Mouse (Mus musculus) embryo, embryonic 9.5 days (tissue): ENCODE results near the gene Rfc4.

Experiments used
- DNase-seq: peaks from one replicate; pipeline ENCODE4 v3.0.0-alpha.2; 2017; ENCODE audit errors: extremely low spot score

The Rfc4 gene

DNA sequence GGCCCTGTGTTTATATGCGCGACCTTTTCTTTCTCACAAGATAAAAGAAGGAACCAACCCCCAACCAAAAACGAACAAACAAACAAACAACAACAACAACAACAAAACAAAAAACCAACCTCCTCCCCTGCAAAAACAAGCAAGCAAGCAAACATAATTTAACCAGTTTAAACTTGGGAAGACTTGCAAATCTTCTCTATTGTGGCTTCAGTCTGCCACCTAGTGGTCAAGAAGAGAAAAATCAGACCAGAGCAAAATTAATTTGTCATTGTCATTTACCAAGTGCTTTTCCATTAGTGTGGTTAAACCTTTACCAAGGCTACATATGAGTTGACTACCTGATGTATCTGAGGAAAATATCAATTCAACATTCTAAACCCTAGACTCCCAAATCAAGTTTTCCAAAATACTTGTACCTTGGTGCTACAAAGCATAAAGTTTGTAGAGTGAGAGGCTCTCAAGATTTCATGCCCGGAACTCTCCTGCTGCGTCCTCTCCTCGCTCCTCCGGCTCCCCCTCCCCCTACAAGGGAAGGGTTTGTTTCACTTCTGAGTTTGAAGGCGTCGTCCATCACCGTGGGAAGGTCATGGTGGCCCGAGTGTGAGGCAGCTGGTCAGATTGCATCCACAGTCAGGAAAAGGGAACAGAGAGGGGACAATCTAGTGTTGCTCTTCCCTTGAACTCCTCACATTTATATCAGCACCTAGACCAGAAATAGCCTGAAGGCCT, 8.0 kb upstream of the Rfc4 start:
- DNase-seq, result peak; percentile 52

DNA sequence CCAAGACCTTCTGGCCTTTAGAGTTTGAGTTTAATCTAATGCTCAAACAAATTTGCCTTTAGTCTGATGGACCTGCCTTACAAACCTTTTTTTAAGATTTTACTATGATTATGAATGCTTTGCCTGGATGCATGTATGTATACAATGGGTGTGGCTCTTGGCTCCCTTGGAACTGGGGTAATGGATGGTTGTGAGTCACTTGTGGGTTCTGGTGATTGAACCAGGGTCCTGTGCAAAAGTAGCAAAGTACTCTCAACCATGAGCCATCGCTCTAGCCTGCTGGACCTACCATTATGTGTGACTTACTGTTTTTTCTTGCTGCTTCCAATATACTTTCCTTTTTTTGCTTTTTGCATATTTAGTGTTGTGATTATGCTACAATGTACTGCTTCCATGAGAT, 4.8 kb upstream of the Rfc4 start:
- no peak for DNase-seq

GRCm38 (mm10) chr16:23130303-23130702, 2.8 kb upstream of the Rfc4 start:
- no peak for DNase-seq

- no peak for DNase-seq
Measured at GRCm38 (mm10) chr16:23127311-23127672, 245 bp downstream of the Rfc4 start.

- DNase-seq, result no peak
Measured at GRCm38 (mm10) chr16:23124398-23124797, 3.1 kb downstream of the Rfc4 start.

DNA sequence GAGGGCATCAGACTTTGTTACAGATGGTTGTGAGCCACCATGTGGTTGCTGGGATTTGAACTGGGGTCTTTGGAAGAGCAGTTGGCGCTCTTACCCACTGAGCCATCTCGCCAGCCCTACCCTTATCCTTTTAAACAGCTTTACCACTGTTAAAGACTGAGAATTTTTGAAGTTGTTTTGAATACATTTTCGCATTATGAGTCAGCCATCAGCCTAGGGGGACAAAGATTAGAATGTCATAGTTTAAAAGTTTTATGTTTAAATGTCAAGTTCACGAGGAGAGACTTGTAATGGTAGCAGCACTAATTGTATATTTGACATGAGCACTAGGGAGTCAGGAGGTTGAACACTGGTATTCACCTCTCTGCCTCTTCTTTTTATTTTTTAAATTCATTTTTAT, 4.4 kb downstream of the Rfc4 start:
- DNase-seq, result no peak

- no peak for DNase-seq
Measured at GRCm38 (mm10) chr16:23122446-23122845, 5.1 kb downstream of the Rfc4 start.

- DNase-seq, result no peak
Measured at GRCm38 (mm10) chr16:23117173-23117572, 10.4 kb downstream of the Rfc4 start.

DNA sequence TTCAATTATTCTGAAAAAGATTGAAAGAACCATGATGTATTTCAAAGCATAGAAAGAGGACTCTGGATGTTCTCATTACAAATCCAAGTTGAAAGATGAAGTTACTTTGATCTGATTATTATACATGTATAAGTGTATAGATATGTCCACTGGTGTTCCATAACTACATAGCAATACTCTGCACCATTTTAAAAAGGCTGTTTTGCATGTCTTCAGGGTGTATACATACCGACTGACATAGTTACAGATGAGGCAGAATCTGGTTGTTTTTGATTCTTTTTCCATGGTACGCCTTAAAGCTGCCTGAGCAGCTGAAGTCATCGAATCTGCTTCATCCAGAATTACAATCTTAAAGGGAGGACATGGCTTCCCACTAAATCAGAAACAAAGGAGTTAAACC, 12.1 kb downstream of the Rfc4 start:
- DNase-seq, result no peak

GRCm38 (mm10) chr16:23114339-23115171, 13.0 kb downstream of the Rfc4 start:
- peak; percentile 52 for DNase-seq

DNA sequence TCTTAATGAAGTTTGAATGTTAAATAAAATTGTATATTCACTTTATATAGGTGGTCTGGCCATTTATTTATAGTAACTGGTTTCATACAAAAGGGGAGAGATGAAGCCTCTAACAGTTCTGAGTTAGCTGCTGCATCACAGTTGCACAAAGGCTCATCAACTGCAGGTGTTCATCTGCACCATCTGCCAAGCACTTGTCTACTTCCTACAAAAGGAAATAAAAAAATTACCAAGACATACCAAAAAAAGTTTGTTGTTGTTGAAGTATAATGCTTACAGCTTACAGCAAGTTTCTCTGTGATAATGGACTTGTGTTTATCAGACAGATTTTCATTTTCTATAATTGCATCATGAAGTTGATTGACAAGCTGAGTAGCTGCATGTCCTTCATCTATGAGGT, 13.6 kb downstream of the Rfc4 start:
- DNase-seq, result no peak

- no peak for DNase-seq
Measured at GRCm38 (mm10) chr16:23112861-23113435, 14.6 kb downstream of the Rfc4 start.

DNA sequence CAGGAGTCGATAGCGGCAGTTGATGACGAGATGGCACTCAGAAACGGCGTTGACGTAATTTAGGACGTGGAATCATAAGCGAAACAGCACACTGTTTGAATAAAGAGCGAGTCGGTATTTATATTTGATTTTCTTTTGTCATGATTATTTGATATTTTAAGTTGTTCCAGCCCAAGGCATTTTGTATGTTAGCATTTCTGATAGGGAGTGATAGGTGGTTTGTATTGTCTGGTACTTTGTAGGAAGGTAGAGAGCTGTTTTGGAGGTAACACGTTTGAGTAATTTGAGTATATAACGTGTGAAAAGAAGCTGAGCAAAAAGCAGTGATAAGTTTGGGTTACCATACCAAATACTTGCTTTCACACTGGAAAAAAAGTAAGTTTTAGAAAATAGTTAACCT, 15.2 kb downstream of the Rfc4 start:
- no peak for DNase-seq

DNA sequence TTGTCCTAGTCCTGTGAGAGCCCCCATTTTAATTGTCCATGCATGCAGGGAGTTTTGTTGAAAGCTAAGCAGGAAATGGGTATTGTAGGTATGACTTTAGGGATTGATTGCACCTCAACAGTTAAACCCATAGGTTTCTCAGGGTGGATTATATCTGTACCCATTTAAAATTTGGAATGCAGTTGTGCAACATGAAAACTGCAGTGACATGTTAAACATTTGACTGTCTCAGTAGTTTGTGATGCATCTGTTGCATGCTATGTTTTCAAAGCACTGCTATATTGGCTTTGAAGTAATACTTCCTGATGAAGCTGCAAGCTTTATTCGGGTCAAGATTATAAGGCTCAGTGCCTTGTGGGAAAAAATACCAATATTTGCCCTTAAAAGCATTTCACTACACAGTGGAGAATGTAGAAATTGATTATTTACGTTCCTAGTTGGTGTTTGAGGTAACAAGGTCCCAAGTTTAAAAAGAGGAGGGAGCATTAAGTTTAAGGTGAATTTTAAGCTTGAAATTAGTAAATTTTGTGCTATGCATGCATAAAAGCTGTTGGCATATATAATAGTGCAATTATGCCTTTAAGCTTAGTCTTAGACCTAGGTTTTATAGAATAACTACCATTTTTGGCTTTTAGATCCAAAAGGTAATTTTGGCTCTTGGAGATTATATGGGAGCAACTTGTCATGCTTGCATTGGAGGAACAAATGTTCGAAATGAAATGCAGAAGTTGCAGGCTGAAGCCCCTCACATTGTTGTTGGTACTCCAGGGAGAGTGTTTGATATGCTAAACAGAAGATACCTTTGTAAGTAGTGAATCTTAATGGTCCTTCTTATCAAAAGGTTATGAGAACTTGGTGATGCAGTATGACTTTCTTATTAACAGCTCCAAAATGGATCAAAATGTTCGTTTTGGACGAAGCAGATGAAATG, 17.9 kb downstream of the Rfc4 start:
- no peak for DNase-seq

- DNase-seq, result no peak
Measured at GRCm38 (mm10) chr16:23108943-23109342, 18.6 kb downstream of the Rfc4 start.

GRCm38 (mm10) chr16:23107946-23108759, 19.4 kb downstream of the Rfc4 start:
- DNase-seq, result peak; percentile 75

- DNase-seq, result peak; percentile 91
Measured at GRCm38 (mm10) chr16:23107231-23107942, 20.1 kb downstream of the Rfc4 start, which contains the start of gene Eif4a2. Gene Eif4a2 (plus strand): TSS chr16:23107444.

DNA sequence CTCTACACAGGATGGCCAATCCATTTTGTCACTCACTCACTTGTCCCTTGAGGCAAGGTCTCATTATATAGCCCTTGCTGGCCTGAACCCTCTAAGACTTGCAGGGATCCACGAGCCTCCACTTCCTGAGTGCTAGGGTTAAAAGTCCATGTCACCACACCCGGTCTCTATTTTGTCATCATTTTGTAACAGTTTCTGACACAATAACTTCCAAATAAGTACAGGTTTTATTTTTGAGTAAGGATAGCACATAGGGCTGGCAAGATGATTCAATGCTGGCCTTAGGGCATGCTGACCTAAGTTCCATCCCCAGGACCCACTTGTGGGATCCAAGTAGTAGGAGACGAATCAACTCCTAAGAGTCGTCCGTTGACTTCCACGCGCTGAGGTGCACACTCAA, 21.4 kb downstream of the Rfc4 start:
- no peak for DNase-seq

DNA sequence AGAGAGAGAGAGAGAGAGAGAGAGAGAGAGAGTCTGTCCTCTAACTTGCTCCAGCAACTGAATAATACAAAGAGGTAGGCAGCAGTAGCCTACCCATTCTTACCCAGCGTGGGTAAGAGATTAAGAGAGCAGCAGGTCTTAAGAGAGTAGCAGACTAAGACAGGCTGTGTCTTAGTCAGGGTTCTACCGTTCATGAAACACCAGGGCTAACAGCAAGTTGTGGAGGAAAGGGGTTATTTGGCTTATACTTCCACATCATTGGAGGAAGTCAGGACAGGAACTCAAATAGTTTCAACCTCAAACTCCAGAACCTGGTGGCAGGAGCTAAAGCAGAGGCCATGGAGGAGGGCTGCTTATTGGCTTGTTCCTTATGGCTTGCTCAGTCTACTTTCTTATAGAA, 23.7 kb downstream of the Rfc4 start:
- DNase-seq, result no peak

- DNase-seq, result no peak
Measured at GRCm38 (mm10) chr16:23103038-23103745, 24.3 kb downstream of the Rfc4 start.
